Mouse (Mus musculus) liver, adult 2 months (tissue): Measurements from ENCODE around the gene Lamtor3. TPM values are rescaled to one million over a fixed set of nuclear protein-coding genes. Genes with fewer than 3 reads are reported as not detected.
"Not testable (repeated sequence)": the region's sequence is repeated elsewhere in the genome, so short reads cannot be mapped to it uniquely, and the experiment has no call there.

Source experiments
- DNase-seq: peaks from one replicate; pipeline ENCODE4 v3.0.0-alpha.2; 2011; ENCODE audit warnings: low read depth, low spot score; ENCODE audit errors: extremely low read depth
- H3K27ac ChIP-seq: fragments of 200-500 bp; replicated peaks from 2 replicates; pipeline ENCODE4 v1.5.1; 2012; ENCODE audit warnings: low read depth, mild to moderate bottlenecking, control low read depth, inconsistent platforms, low read length; ENCODE audit not compliant: insufficient read depth
- H3K27me3 ChIP-seq: fragments of 200-500 bp; 2 replicates; pipeline ENCODE4 v1.6.1; 2012; ENCODE audit warnings: mild to moderate bottlenecking, moderate library complexity, low read length, inconsistent platforms; ENCODE audit not compliant: control insufficient read depth, insufficient read depth
- H3K36me3 ChIP-seq: fragments of 200-500 bp; 2 replicates; pipeline ENCODE4 v1.6.1; 2012; ENCODE audit warnings: low read length, inconsistent platforms; ENCODE audit not compliant: control insufficient read depth, insufficient read depth
- H3K4me1 ChIP-seq: fragments of 200-500 bp; 2 replicates; pipeline ENCODE4 v1.6.1; 2011; ENCODE audit warnings: low read length; ENCODE audit not compliant: control insufficient read depth, insufficient read depth
- H3K4me3 ChIP-seq: fragments of 200-500 bp; 2 replicates; pipeline ENCODE4 v1.5.1; 2011; ENCODE audit warnings: low read depth, mild to moderate bottlenecking, control low read depth, low read length, moderate library complexity; ENCODE audit not compliant: insufficient read depth
- H3K79me2 ChIP-seq: fragments of 200-500 bp; 2 replicates; pipeline ENCODE4 v1.6.1; 2012; ENCODE audit warnings: inconsistent platforms, mild to moderate bottlenecking, low read length, moderate library complexity; ENCODE audit not compliant: control insufficient read depth, insufficient read depth
- H3K9ac ChIP-seq: fragments of 200-500 bp; 2 replicates; pipeline ENCODE4 v1.6.1; 2012; ENCODE audit warnings: low read depth, mild to moderate bottlenecking, control low read depth, inconsistent platforms, low read length
- CTCF ChIP-seq: fragments of 200-500 bp; IDR thresholded peaks from 2 replicates; pipeline ENCODE4 v1.5.1; 2011; ENCODE audit warnings: low read depth, low read length, control low read depth
- POLR2A ChIP-seq: fragments of 200-500 bp; IDR thresholded peaks from 2 replicates; pipeline ENCODE4 v1.6.1; 2011; ENCODE audit warnings: low read length, control low read depth; ENCODE audit not compliant: insufficient read depth; ENCODE audit errors: extremely low read depth
- WGBS: fragments of 180-500 bp; shearing (Covaris S2); methylation state at CpG from one replicate; pipeline ENCODE4 v1.1.7; 2018; 5-methylcytosine and 5-hydroxymethylcytosine counted together
- polyA plus RNA-seq: library from polyadenylated mRNA; depleted of rRNA; stranded (reverse); fragments of >200 nt; gene quantifications from 2 replicates; pipeline ENCODE4 v1.2.3, GENCODE M21; 2012
- total RNA-seq: library from RNA; depleted of rRNA; stranded (reverse); fragments of >200 nt; gene quantifications from 2 replicates; pipeline ENCODE4 v1.2.3, GENCODE M21; 2014

Gene Lamtor3
- total and polyA plus RNA-seq, 2 experiments, result 10.8 to 24.5 TPM

- Histone ChIP-seq H3K9ac (no peak overlapping the region), H3K27me3 (no peaks in the 10 kb centered on the region), H3K27ac (no peak overlapping the region), H3K36me3 (peaks cover 9% of the 10 kb centered on the region; the same call in 1 of the 2 replicates), H3K4me3 (no peak overlapping the region), H3K79me2 (no peaks in the 10 kb centered on the region), H3K4me1 (peaks cover 7% of the 10 kb centered on the region)
- DNase-seq, result no peak
- TF ChIP-seq POLR2A (no peak), CTCF (no peak)
- 97% methylated on average over 3 of the region's 3 CpGs for WGBS
Measured at GRCm38 (mm10) chr3:137896867-137897266, 21.4 kb upstream of the Lamtor3 start.

GRCm38 (mm10) chr3:137897685-137898084, 20.6 kb upstream of the Lamtor3 start:
- TF ChIP-seq POLR2A, result no peak
- no peak for TF ChIP-seq CTCF
- Histone ChIP-seq H3K4me1 (peaks cover 7% of the 10 kb centered on the region), H3K27ac (no peak overlapping the region), H3K36me3 (peaks cover 13% of the 10 kb centered on the region; the same call in 1 of the 2 replicates), H3K27me3 (no peaks in the 10 kb centered on the region), H3K9ac (no peak overlapping the region), H3K79me2 (no peaks in the 10 kb centered on the region), H3K4me3 (no peak overlapping the region)
- WGBS, result 92% methylated on average over 5 of the region's 5 CpGs
- DNase-seq, result no peak

- DNase-seq, result peak; percentile 63
- H3K36me3 ChIP-seq, result peaks cover 22% of the 10 kb centered on the region
- H3K27me3 ChIP-seq, result no peaks in the 10 kb centered on the region
- H3K4me3 ChIP-seq, result no peak overlapping the region
- H3K9ac ChIP-seq, result no peak overlapping the region
- WGBS, result 36% methylated on average over 10 of the region's 10 CpGs
- no peak overlapping the region for H3K27ac ChIP-seq
- peaks cover 7% of the 10 kb centered on the region for H3K4me1 ChIP-seq
- H3K79me2 ChIP-seq, result no peaks in the 10 kb centered on the region
- TF ChIP-seq POLR2A (no peak), CTCF (no peak)
Measured at GRCm38 (mm10) chr3:137900149-137900548, 18.2 kb upstream of the Lamtor3 start.

GRCm38 (mm10) chr3:137913093-137913492, 5.2 kb upstream of the Lamtor3 start:
- 37% methylated on average over 2 of the region's 2 CpGs for WGBS
- Histone ChIP-seq H3K36me3 (peaks cover 4% of the 10 kb centered on the region; the same call in 1 of the 2 replicates), H3K27me3 (no peaks in the 10 kb centered on the region), H3K9ac (no peak overlapping the region), H3K4me3 (no peak overlapping the region), H3K4me1 (peaks cover 1% of the 10 kb centered on the region; the same call in 1 of the 2 replicates), H3K27ac (no peak overlapping the region), H3K79me2 (no peaks in the 10 kb centered on the region)
- DNase-seq, result no peak
- TF ChIP-seq CTCF (no peak), POLR2A (no peak)

GRCm38 (mm10) chr3:137914567-137914966, 3.7 kb upstream of the Lamtor3 start:
- H3K27ac ChIP-seq, H3K27me3 ChIP-seq, H3K4me1 ChIP-seq, DNase-seq, H3K79me2 ChIP-seq, H3K36me3 ChIP-seq, H3K4me3 ChIP-seq, H3K9ac ChIP-seq: not testable (repeated sequence)
- WGBS, result 67% methylated on average over 1 of the region's 1 CpGs

- Histone ChIP-seq H3K79me2 (peaks cover 8% of the 10 kb centered on the region; the same call in 1 of the 2 replicates), H3K4me3 (peak overlapping the region; percentile 100), H3K27me3 (no peaks in the 10 kb centered on the region), H3K27ac (peak overlapping the region; percentile 69), H3K36me3 (peaks cover 9% of the 10 kb centered on the region), H3K4me1 (peaks cover 6% of the 10 kb centered on the region; the same call in 1 of the 2 replicates), H3K9ac (peak overlapping the region; percentile 53)
- TF ChIP-seq CTCF (no peak), POLR2A (no peak)
- WGBS, result 26% methylated on average over 12 of the region's 12 CpGs
- no peak for DNase-seq
Measured at GRCm38 (mm10) chr3:137917694-137918171, 573 bp upstream of the Lamtor3 start.
